Mouse (Mus musculus) midbrain, embryonic 10.5 days (tissue): ENCODE results near the gene Dera. TPM values are rescaled to one million over a fixed set of nuclear protein-coding genes. Genes with fewer than 3 reads are reported as not detected.
A peak's percentile ranks its signal among the peaks of the same experiment; 100 is the strongest.
"Not testable (repeated sequence)": the region's sequence is repeated elsewhere in the genome, so short reads cannot be mapped to it uniquely, and the experiment has no call there.

ENCODE experiments used
- DNase-seq: peaks from one replicate; pipeline ENCODE4 v3.0.0-alpha.2; 2017; ENCODE audit warnings: low spot score
- H3K27ac ChIP-seq: fragments of 300-500 bp; sonication (generic); replicated peaks from 2 replicates; pipeline ENCODE4 v1.5.1; 2016; ENCODE audit warnings: mild to moderate bottlenecking
- H3K27me3 ChIP-seq: fragments of 300-500 bp; sonication (generic); 2 replicates; pipeline ENCODE4 v1.6.1; 2016; ENCODE audit warnings: low read depth, mild to moderate bottlenecking; ENCODE audit not compliant: poor library complexity, severe bottlenecking
- H3K36me3 ChIP-seq: fragments of 300-500 bp; sonication (generic); 2 replicates; pipeline ENCODE4 v1.6.1; 2016; ENCODE audit warnings: mild to moderate bottlenecking, moderate library complexity
- H3K4me1 ChIP-seq: fragments of 300-500 bp; sonication (generic); 2 replicates; pipeline ENCODE4 v1.6.1; 2016
- H3K4me3 ChIP-seq: fragments of 300-500 bp; sonication (generic); 2 replicates; pipeline ENCODE4 v1.5.1; 2016; ENCODE audit warnings: mild to moderate bottlenecking, moderate library complexity
- H3K9me3 ChIP-seq: fragments of 300-500 bp; sonication (generic); replicated peaks from 2 replicates; pipeline ENCODE4 v1.6.1; 2016; ENCODE audit warnings: mild to moderate bottlenecking
- WGBS: fragments of 180-500 bp; shearing (Covaris S2); methylation state at CpG from one replicate; pipeline ENCODE4 v1.1.7; 2016; 5-methylcytosine and 5-hydroxymethylcytosine counted together
- polyA plus RNA-seq: library from polyadenylated mRNA; unstranded; fragments of >200 nt; fragmentation: Nextera tagmentation; extraction: Ambion mirVana; gene quantifications from 2 replicates; pipeline ENCODE4 v1.2.1, GENCODE M21; 2016

Dera gene
- polyA plus RNA-seq: 59.6 and 68.0 TPM in 2 replicates

DNA sequence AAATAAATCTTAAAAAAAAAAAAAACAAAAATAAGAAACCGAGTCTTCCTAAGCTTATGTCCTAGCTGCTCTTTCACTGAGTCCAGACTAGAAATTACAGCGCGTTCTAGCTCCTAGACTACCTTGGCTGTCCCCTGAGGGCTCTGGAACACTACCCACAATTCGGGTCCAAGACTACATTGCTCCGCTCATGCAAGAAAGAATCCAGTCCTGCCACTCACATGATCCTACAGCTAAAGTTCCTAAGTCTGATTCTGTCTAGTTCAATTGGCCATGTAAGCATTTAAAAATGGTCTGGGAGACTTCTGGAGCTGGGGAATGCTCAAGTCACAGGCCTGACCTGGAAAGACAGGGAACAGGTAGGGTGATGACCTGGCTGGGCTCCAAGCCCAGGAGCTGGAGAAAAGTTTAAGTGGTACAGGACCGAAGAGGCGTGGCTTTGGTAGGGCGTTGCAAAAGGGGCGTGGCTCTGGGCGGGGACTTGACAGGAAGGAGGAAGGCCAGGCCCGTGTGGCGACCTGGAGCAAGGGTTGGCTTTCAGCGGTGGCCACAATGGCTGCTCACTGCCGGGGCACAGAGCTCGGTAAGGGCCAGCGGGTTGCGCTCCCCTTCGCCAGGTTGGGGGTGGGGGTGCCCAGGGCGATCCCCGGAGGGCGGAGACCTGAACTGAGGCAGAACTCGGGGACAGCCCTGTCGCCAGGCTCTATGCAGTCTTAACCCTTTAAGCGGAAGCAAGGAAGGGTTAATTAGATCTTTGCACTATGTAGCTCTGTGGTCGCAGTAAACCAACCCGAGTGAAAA, at the start of gene Dera:
TSS of gene Dera (plus strand) at position 491 of the 801 bp plus-strand sequence.
- H3K9me3 ChIP-seq: no peaks in the 10 kb centered on the region
- H3K4me1 ChIP-seq: peaks cover 16% of the 10 kb centered on the region
- H3K36me3 ChIP-seq: peaks cover 33% of the 10 kb centered on the region
- WGBS: 11% methylated on average over 26 of the region's 26 CpGs
- H3K27ac ChIP-seq: peak within 1 kb of the TSS; percentile 91
- DNase-seq: peak; percentile 90
- H3K27me3 ChIP-seq: no peaks in the 10 kb centered on the region
- peak within 1 kb of the TSS; percentile 81 for H3K4me3 ChIP-seq

- Histone ChIP-seq H3K4me3 (no peak overlapping the region), H3K4me1 (no peaks in the 10 kb centered on the region), H3K36me3 (no peaks in the 10 kb centered on the region), H3K27me3 (no peaks in the 10 kb centered on the region), H3K27ac (no peak overlapping the region), H3K9me3 (no peaks in the 10 kb centered on the region)
- no peak for DNase-seq
- 93% methylated on average over 10 of the region's 10 CpGs for WGBS
Observed at GRCm38 (mm10) chr6:137706209-137706608, 48.1 kb upstream of the Dera start.

GRCm38 (mm10) chr6:137708726-137709405, 45.5 kb upstream of the Dera start:
- H3K4me1 ChIP-seq: peaks cover 17% of the 10 kb centered on the region
- not testable (repeated sequence) for H3K9me3 ChIP-seq, H3K36me3 ChIP-seq, DNase-seq, H3K27me3 ChIP-seq, H3K4me3 ChIP-seq, H3K27ac ChIP-seq
- 87% methylated on average over 13 of the region's 13 CpGs for WGBS

GRCm38 (mm10) chr6:137710179-137711037, 43.9 kb upstream of the Dera start:
- no peak for DNase-seq
- WGBS: 90% methylated on average over 14 of the region's 14 CpGs
- Histone ChIP-seq H3K27ac (no peak overlapping the region), H3K27me3 (no peaks in the 10 kb centered on the region), H3K36me3 (no peaks in the 10 kb centered on the region), H3K4me3 (no peak overlapping the region), H3K9me3 (no peaks in the 10 kb centered on the region), H3K4me1 (peaks cover 17% of the 10 kb centered on the region)

- H3K9me3 ChIP-seq: no peaks in the 10 kb centered on the region
- no peaks in the 10 kb centered on the region for H3K36me3 ChIP-seq
- peaks cover 17% of the 10 kb centered on the region for H3K4me1 ChIP-seq
- 44% methylated on average over 7 of the region's 7 CpGs for WGBS
- DNase-seq: peak; percentile 29
- no peaks in the 10 kb centered on the region for H3K27me3 ChIP-seq
- H3K4me3 ChIP-seq: no peak overlapping the region
- peak overlapping the region; percentile 82 for H3K27ac ChIP-seq
Observed at GRCm38 (mm10) chr6:137712654-137713309, 41.6 kb upstream of the Dera start.

- H3K36me3 ChIP-seq: no peaks in the 10 kb centered on the region
- no peaks in the 10 kb centered on the region for H3K9me3 ChIP-seq
- no peaks in the 10 kb centered on the region for H3K27me3 ChIP-seq
- no peak for DNase-seq
- no peak overlapping the region for H3K4me3 ChIP-seq
- H3K27ac ChIP-seq: peak overlapping the region; percentile 82
- 69% methylated on average over 3 of the region's 3 CpGs for WGBS
- peaks cover 17% of the 10 kb centered on the region for H3K4me1 ChIP-seq
Observed at GRCm38 (mm10) chr6:137713310-137713664, 41.1 kb upstream of the Dera start.

DNA sequence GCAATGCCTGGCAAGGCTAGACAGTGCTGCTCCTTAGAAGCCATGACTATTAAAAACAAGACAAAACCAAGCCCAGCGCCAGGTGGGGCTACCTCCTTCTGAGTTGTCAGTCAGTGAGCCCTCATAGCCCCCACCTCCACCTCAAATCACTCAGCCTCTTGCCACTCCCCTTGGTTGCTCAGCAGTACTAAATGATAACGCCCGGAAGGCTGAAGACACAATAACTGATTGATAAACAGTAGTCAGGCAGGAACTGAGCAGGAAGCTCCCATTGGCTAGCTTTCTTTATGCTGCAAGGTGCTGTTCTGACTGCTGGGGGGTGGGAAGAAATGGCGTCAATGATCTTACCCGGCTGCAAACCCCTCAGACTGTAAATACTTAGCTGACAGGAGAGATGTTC, 37.5 kb upstream of the Dera start:
- no peak overlapping the region for H3K27ac ChIP-seq
- no peak overlapping the region for H3K4me3 ChIP-seq
- H3K36me3 ChIP-seq: no peaks in the 10 kb centered on the region
- H3K27me3 ChIP-seq: no peaks in the 10 kb centered on the region
- peaks cover 17% of the 10 kb centered on the region for H3K4me1 ChIP-seq
- 83% methylated on average over 5 of the region's 5 CpGs for WGBS
- no peaks in the 10 kb centered on the region for H3K9me3 ChIP-seq
- DNase-seq: no peak

DNA sequence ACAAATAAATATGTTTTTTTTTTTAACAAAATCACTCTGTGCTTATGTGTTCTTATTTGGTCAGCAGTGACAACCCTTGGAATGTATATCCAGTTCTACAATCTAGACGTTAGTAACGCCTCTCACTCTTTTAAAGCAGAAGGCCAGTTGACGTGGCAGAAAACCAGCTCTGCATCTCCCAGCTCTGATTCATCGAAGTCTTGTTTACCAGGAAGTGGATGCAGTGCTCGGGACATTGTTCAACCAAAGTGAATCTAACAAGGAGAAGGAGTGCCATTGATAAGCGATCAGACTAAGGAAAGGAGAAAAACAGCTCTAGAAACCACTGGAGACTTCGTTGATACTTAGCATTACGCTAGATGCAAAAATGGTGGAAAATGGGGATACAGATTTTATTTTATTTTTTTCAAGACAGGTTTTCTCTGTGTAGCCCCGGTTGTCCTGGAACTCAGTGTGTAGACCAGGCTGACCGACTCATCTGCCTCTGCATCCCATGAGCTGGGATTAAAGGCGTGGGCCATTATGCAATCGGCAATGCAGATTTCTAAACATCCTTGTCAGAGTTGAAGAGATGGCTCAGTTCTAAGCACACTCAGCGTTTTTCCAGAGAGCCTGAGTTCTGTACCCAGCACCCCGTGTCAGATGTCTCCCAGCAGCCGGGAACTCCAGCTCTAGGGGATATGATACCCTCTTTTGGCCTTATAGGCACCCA, 32.0 kb upstream of the Dera start:
- H3K4me3 ChIP-seq: no peak overlapping the region
- no peaks in the 10 kb centered on the region for H3K27me3 ChIP-seq
- WGBS: 91% methylated on average over 15 of the region's 15 CpGs
- no peaks in the 10 kb centered on the region for H3K4me1 ChIP-seq
- H3K27ac ChIP-seq: no peak overlapping the region
- no peaks in the 10 kb centered on the region for H3K9me3 ChIP-seq
- no peak for DNase-seq
- H3K36me3 ChIP-seq: no peaks in the 10 kb centered on the region

DNA sequence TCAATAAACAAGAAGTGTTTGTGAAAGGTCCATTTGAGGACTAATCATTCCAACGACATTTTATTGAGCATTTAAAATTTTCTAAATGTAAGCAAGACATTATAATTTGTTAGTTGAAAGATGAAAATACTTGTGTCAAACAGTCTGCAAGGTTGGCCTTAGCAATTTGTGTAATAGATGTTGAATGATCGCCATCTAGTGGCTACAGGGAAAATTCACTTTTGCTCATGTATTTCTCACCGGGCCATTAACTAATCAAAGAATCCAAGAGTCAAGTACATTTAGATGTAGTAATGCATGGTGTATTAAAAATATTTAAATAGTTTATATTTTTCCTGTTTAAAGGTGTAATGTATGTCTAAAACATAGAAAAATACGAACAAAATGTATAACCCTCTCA, 30.4 kb upstream of the Dera start:
- Histone ChIP-seq H3K27ac (no peak overlapping the region), H3K4me3 (no peak overlapping the region), H3K4me1 (no peaks in the 10 kb centered on the region), H3K9me3 (no peaks in the 10 kb centered on the region), H3K36me3 (no peaks in the 10 kb centered on the region), H3K27me3 (no peaks in the 10 kb centered on the region)
- no peak for DNase-seq
- WGBS: 6% methylated on average over 4 of the region's 4 CpGs

- Histone ChIP-seq H3K27me3 (peaks cover 7% of the 10 kb centered on the region; the same call in 1 of the 2 replicates), H3K9me3 (no peaks in the 10 kb centered on the region), H3K36me3 (peaks cover 30% of the 10 kb centered on the region), H3K4me3 (peak overlapping the region; percentile 90), H3K4me1 (peaks cover 18% of the 10 kb centered on the region), H3K27ac (peak overlapping the region; percentile 94)
- 14% methylated on average over 7 of the region's 7 CpGs for WGBS
- no peak for DNase-seq
Observed at GRCm38 (mm10) chr6:137734460-137734845, 19.9 kb upstream of the Dera start.

GRCm38 (mm10) chr6:137734846-137735609, 19.3 kb upstream of the Dera start, which contains the start of gene Strap:
Gene Strap, plus strand, starts transcription at chr6:137735078.
- H3K4me1 ChIP-seq: peaks cover 18% of the 10 kb centered on the region
- WGBS: under 1% methylated on average over 81 of the region's 86 CpGs
- H3K9me3 ChIP-seq: no peaks in the 10 kb centered on the region
- H3K4me3 ChIP-seq: peak within 1 kb of the TSS; percentile 90
- peak; percentile 98 for DNase-seq
- H3K27ac ChIP-seq: peak within 1 kb of the TSS; percentile 94
- H3K27me3 ChIP-seq: peaks cover 7% of the 10 kb centered on the region; the same call in 1 of the 2 replicates
- peaks cover 36% of the 10 kb centered on the region for H3K36me3 ChIP-seq
